Mouse (Mus musculus) ES-E14 (cell line): ENCODE results near the gene Arhgap44.

ENCODE experiments used
- CHD2 ChIP-seq: IDR thresholded peaks from 2 replicates; pipeline ENCODE4 v1.6.1; 2014; ENCODE audit warnings: mild to moderate bottlenecking, low read depth, low read length, inconsistent platforms
- MAFK ChIP-seq: IDR thresholded peaks from 2 replicates; pipeline ENCODE4 v1.6.1; 2014; ENCODE audit warnings: mild to moderate bottlenecking, low read depth, low read length, inconsistent platforms; ENCODE audit not compliant: insufficient read depth

DNA sequence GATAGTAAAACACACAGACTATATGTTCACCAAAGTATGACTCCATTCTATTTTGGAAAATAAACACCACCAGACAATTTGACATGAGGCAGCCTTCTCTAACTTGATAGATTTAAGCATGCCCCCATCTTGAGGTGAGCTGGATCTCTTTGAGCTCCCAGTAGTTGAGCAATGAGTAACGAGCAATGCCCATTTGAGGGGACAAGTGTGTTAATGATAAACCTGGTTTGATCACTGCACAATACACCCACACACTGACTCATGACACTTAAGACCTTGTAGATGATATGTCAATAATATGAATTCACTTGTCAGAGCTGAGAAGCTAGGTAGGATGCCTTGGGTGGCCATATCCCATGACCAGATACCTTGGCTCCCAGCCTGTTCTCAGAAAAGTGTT lies 132.6 kb downstream of the Arhgap44 start:
- TF ChIP-seq CHD2 (no peak), MAFK (no peak)
